Mouse (Mus musculus) forebrain, embryonic 14.5 days (tissue): ENCODE data around the gene Irx4. TPM values are rescaled to one million over a fixed set of nuclear protein-coding genes. Genes with fewer than 3 reads are reported as not detected.
A peak's percentile ranks its signal among the peaks of the same experiment; 100 is the strongest.

ENCODE experiments used
- ATAC-seq: fragments of 200-750 bp; cut with Nextera tagmentation; 2 replicates; pipeline ENCODE4 v1.8.0; 2017; ENCODE audit warnings: mild to moderate bottlenecking, moderate library complexity
- DNase-seq: peaks from one replicate; pipeline ENCODE4 v3.0.0-alpha.2; 2015; ENCODE audit warnings: low spot score
- H3K27ac ChIP-seq: fragments of 300-500 bp; sonication (generic); 2 replicates; pipeline ENCODE4 v1.5.1; 2014; ENCODE audit warnings: low read depth, mild to moderate bottlenecking, control low read depth, low read length, moderate library complexity
- H3K27me3 ChIP-seq: fragments of 300-500 bp; sonication (generic); replicated peaks from 2 replicates; pipeline ENCODE4 v1.6.1; 2014; ENCODE audit warnings: low read length, control low read depth, mixed read lengths; ENCODE audit not compliant: control insufficient read depth, insufficient read depth
- H3K36me3 ChIP-seq: fragments of 300-500 bp; sonication (generic); 2 replicates; pipeline ENCODE4 v1.6.1; 2014; ENCODE audit warnings: low read length, control low read depth; ENCODE audit not compliant: control insufficient read depth, insufficient read depth
- H3K4me1 ChIP-seq: fragments of 300-500 bp; sonication (generic); 2 replicates; pipeline ENCODE4 v1.6.1; 2014; ENCODE audit warnings: antibody characterized with exemption, low read length, control low read depth; ENCODE audit not compliant: control insufficient read depth, insufficient read depth
- H3K4me2 ChIP-seq: fragments of 300-500 bp; sonication (generic); 2 replicates; pipeline ENCODE4 v1.6.1; 2014; ENCODE audit warnings: mild to moderate bottlenecking, control low read depth, low read length
- H3K4me3 ChIP-seq: fragments of 300-500 bp; sonication (generic); 2 replicates; pipeline ENCODE4 v1.5.1; 2014; ENCODE audit warnings: low read depth, low read length, control low read depth
- H3K9ac ChIP-seq: fragments of 300-500 bp; sonication (generic); 2 replicates; pipeline ENCODE4 v1.6.1; 2014; ENCODE audit warnings: mild to moderate bottlenecking, low read length, control low read depth, moderate library complexity
- H3K9me3 ChIP-seq: fragments of 300-500 bp; sonication (generic); replicated peaks from 2 replicates; pipeline ENCODE4 v1.6.1; 2016; ENCODE audit warnings: low read length, control low read depth, mixed read lengths; ENCODE audit not compliant: control insufficient read depth
- WGBS: fragments of 180-500 bp; shearing (Covaris S2); extraction: QIAGEN DNeasy Blood & Tissue Kit; methylation state at CpG from one replicate; pipeline ENCODE4 v1.1.7; 2014; 5-methylcytosine and 5-hydroxymethylcytosine counted together
- polyA plus RNA-seq: library from polyadenylated mRNA; unstranded; fragments of >200 nt; fragmentation: Nextera tagmentation; extraction: Ambion mirVana; gene quantifications from 2 replicates; pipeline ENCODE4 v1.2.1, GENCODE M21; 2014

Irx4 gene
- polyA plus RNA-seq, 1 experiment from 2014 or later, result 0.06 TPM

DNA sequence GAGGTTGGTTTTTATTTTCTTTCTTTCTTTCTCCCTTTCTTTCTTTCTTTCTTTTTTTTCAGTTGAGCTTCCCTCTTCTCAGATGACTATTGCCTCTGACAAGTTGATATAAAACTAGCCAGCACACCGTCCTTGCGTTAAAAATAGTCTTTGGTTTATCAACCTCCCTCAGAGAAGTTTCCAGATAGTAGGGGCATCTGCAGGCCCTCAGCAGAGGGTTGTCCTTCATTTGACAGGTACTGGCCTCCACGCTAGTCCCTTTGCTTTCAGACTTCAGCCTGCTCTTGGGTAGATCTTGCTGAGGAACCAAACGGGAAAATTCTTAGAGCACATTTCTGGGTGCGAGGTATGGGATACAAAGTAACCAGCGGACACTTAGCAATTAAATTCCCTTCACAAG, 17.1 kb downstream of the Irx4 start:
- Histone ChIP-seq H3K27me3 (peaks cover 24% of the 10 kb centered on the region), H3K27ac (no peak overlapping the region), H3K36me3 (no peaks in the 10 kb centered on the region), H3K9ac (no peak overlapping the region), H3K4me3 (no peak overlapping the region), H3K4me2 (no peak overlapping the region), H3K9me3 (no peaks in the 10 kb centered on the region), H3K4me1 (no peaks in the 10 kb centered on the region)
- ATAC-seq, result no peak
- 86% methylated on average over 6 of the region's 6 CpGs for WGBS
- DNase-seq, result no peak

DNA sequence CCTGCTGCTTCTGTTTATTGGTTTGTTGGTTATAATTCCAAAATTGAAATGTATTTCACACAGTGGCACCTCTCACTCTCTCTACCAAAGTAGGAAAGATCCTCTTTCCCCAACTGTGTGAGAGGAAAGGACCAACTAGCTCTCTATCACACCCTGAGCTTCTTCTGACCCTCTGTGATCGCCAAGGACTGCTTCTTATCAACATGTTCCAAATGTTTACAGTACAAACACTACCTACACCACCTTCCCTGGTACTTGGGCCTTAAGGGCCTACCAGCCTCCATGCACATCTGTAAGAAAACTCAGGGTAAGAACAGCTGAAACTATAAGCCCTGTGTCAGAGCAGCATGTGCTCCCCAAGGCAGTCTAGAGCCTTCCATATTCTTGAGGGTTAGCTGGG, 17.5 kb downstream of the Irx4 start:
- Histone ChIP-seq H3K27ac (no peak overlapping the region), H3K36me3 (no peaks in the 10 kb centered on the region), H3K4me3 (no peak overlapping the region), H3K4me2 (no peak overlapping the region), H3K4me1 (no peaks in the 10 kb centered on the region), H3K9ac (no peak overlapping the region), H3K27me3 (peaks cover 20% of the 10 kb centered on the region), H3K9me3 (no peaks in the 10 kb centered on the region)
- ATAC-seq (no peak), DNase-seq (no peak)
- 77% methylated on average over 1 of the region's 1 CpGs for WGBS

DNA sequence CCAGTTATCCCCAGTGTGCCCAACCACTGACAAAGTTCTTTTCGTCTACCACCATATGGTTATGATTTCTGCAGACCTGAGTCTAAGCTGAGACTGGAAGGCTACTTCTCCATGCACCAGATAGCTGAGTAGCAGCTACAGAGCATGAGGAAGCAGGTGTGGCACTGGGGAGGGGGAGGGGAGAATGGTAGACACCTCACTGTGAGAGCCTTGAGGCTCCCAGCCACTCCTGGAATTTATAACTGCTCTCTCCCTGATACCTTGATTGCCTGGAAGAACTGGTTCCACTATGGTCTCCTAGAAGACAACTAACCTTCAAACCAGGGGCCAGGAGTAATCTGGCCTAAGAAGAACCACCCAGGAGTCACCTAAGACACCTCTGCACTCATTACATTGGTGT, 18.9 kb downstream of the Irx4 start:
- no peaks in the 10 kb centered on the region for H3K36me3 ChIP-seq
- H3K27ac ChIP-seq, result no peak overlapping the region
- 74% methylated on average over 1 of the region's 1 CpGs for WGBS
- H3K27me3 ChIP-seq, result peaks cover 6% of the 10 kb centered on the region
- H3K4me2 ChIP-seq, result no peak overlapping the region
- ATAC-seq, result no peak
- H3K9ac ChIP-seq, result no peak overlapping the region
- H3K4me1 ChIP-seq, result no peaks in the 10 kb centered on the region
- no peak for DNase-seq
- no peak overlapping the region for H3K4me3 ChIP-seq
- no peaks in the 10 kb centered on the region for H3K9me3 ChIP-seq

DNA sequence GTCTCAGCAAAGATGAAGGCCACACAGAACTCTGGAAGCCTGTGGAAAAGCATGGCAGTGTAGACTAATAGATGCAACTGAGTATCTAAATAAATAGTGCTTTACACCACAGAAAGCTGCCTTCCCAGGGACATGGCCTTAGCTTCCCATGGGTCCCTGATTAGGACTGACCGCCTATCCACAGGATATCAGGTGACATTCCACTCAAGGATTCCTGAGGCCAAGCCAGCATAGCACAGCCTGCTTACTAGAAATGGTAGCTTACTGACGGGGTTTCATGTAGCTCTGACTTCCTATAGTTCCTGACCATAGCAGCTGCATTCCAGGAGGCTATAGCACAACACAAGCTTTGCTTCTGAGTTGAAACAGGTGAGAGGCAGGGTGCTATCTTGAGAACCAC, 22.1 kb downstream of the Irx4 start:
- H3K9me3 ChIP-seq, result no peaks in the 10 kb centered on the region
- no peaks in the 10 kb centered on the region for H3K27me3 ChIP-seq
- H3K36me3 ChIP-seq, result no peaks in the 10 kb centered on the region
- H3K9ac ChIP-seq, result no peak overlapping the region
- no peak overlapping the region for H3K4me3 ChIP-seq
- no peak for ATAC-seq
- H3K4me1 ChIP-seq, result no peaks in the 10 kb centered on the region
- no peak for DNase-seq
- H3K27ac ChIP-seq, result no peak overlapping the region
- WGBS, result 81% methylated on average over 2 of the region's 2 CpGs
- no peak overlapping the region for H3K4me2 ChIP-seq

DNA sequence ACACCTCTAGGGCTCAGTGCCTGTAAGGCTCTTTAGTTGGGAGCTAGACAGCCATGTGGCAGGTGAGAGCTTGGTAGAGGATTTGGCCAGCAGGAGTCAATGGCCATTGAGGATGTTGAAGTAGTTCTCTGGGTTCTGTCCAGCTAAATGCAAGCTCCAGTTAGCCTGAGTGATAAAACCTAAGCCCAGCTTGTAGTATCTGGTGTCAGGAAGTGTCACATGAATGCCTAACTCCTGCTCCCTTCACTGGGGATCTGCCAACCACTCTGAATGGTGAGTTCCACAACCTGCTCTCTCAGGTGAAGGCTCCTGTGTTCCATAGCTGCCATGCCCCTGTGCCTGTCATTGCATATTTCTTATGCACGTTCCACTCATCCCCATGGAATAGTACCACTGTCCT, 23.3 kb downstream of the Irx4 start:
- no peaks in the 10 kb centered on the region for H3K4me1 ChIP-seq
- no peak overlapping the region for H3K4me3 ChIP-seq
- DNase-seq (no peak), ATAC-seq (no peak)
- no peak overlapping the region for H3K4me2 ChIP-seq
- no peak overlapping the region for H3K27ac ChIP-seq
- no peaks in the 10 kb centered on the region for H3K27me3 ChIP-seq
- H3K36me3 ChIP-seq, result no peaks in the 10 kb centered on the region
- H3K9me3 ChIP-seq, result no peaks in the 10 kb centered on the region
- H3K9ac ChIP-seq, result no peak overlapping the region
- WGBS, result 88% methylated on average over 1 of the region's 1 CpGs

DNA sequence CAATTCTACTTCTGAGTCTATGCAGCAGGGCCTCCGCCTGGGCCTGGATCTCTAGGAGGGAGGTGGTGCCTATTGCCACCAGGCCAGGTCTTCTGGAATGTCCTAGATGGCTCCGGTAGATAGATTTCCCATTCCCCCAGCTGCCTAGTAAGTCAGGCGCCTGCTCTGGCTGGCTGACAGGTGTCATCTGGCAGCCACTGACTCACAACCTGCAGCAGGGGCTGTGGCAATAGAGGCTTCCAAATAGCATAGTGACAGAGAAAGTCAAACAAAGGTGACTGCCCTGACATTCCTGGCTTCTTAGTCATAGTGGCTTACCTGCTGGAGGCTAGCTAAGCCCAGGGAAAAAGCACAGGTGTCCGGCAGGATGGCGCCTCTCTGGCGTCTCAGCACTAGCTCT, 29.9 kb downstream of the Irx4 start:
- Histone ChIP-seq H3K4me2 (no peak overlapping the region), H3K27ac (no peak overlapping the region), H3K4me1 (no peaks in the 10 kb centered on the region), H3K4me3 (no peak overlapping the region), H3K27me3 (no peaks in the 10 kb centered on the region), H3K36me3 (no peaks in the 10 kb centered on the region), H3K9me3 (no peaks in the 10 kb centered on the region), H3K9ac (no peak overlapping the region)
- DNase-seq, result no peak
- 87% methylated on average over 6 of the region's 6 CpGs for WGBS
- no peak for ATAC-seq

DNA sequence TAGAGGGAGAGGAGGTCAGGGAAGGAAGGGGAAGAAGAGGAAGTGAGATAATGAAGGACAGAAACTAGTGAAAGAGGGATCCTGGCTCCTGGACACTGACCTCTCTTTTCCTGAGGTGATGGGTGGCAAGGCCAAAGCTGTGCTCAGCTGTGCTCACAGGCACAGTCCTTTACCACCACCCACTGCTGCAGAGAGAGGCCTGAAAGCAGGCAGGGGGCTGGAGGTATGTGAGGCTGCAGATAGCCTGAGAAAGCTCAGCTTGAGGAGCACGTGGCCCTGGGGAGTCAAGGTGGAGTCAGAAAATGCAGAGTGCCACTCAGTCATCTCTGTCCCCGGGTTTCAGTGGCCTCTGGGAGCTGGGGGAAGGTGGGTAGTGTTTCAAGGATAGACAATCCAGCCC, 30.8 kb downstream of the Irx4 start:
- Histone ChIP-seq H3K9ac (no peak overlapping the region), H3K27ac (no peak overlapping the region), H3K36me3 (no peaks in the 10 kb centered on the region), H3K4me1 (no peaks in the 10 kb centered on the region), H3K4me2 (no peak overlapping the region), H3K27me3 (no peaks in the 10 kb centered on the region), H3K4me3 (no peak overlapping the region), H3K9me3 (no peaks in the 10 kb centered on the region)
- ATAC-seq, result no peak
- DNase-seq, result no peak
- WGBS, result 47% methylated on average over 2 of the region's 2 CpGs

DNA sequence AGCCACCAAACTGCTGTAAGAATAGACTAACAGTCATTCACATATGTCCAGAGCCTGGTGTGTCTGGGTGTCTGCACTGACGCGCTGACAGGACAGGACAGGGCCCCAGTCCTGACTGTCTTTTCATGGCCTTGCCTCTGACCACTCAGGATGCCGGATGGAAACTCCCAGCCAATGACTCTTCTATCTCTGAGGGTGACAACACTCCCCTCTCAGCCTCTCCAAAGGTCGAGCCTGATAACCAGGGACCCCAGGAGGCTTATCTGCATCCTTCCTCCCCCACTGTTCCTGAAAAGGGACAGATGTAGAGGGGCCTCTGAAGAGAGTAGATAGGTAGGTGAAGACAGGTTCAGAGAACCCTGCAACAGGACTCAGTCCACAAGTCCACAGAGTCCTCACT, 38.4 kb downstream of the Irx4 start:
- no peak for DNase-seq
- Histone ChIP-seq H3K4me3 (no peak overlapping the region), H3K9me3 (no peaks in the 10 kb centered on the region), H3K27ac (no peak overlapping the region), H3K4me2 (no peak overlapping the region), H3K4me1 (no peaks in the 10 kb centered on the region), H3K36me3 (no peaks in the 10 kb centered on the region), H3K27me3 (no peaks in the 10 kb centered on the region), H3K9ac (no peak overlapping the region)
- no peak for ATAC-seq
- WGBS, result 65% methylated on average over 4 of the region's 4 CpGs

DNA sequence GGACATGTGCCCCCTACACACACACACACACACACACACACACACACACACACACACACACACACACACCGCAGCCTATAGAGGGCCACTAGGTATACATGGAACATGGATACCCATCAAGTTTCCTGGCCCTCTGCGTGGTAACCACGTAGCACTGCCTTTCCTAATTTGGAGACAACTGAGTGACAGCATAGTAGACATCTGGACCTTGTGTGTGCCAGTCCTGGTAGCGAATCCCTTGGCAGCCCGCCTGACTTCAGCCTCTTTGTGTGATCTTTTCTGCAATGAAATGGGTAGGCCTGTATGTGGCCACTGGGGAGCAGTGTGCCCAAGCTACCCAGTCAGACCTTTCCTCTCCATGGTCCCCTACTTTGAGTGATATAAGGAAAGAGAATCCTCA, 39.0 kb downstream of the Irx4 start:
- H3K9me3 ChIP-seq, result no peaks in the 10 kb centered on the region
- H3K27me3 ChIP-seq, result no peaks in the 10 kb centered on the region
- no peak overlapping the region for H3K9ac ChIP-seq
- 81% methylated on average over 5 of the region's 5 CpGs for WGBS
- no peak overlapping the region for H3K4me2 ChIP-seq
- H3K27ac ChIP-seq, result no peak overlapping the region
- no peaks in the 10 kb centered on the region for H3K4me1 ChIP-seq
- DNase-seq (no peak), ATAC-seq (no peak)
- no peaks in the 10 kb centered on the region for H3K36me3 ChIP-seq
- H3K4me3 ChIP-seq, result no peak overlapping the region

DNA sequence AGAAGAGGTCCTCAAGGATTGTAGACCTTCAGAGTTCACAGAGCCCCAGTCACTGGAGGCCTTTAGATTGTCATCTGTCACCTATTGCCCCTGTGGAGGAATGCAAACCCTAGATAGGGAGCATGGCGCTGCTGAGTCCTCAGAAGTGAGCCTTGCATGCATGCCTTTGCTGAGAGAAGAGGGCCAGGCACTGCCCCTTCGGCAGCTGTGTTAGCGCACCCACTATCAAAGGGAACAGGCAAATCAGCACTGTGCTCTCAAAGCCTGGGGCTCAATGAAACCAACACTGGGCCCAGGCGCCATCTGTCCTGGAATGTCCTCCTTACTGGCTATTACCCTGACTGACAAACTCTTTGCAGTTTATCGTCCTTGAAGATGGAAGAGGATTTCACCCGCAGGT, 44.5 kb downstream of the Irx4 start:
- peaks cover 7% of the 10 kb centered on the region for H3K4me1 ChIP-seq
- peak; percentile 5 for DNase-seq
- H3K36me3 ChIP-seq, result no peaks in the 10 kb centered on the region
- H3K9ac ChIP-seq, result no peak overlapping the region
- 57% methylated on average over 6 of the region's 6 CpGs for whole genome bisulfite sequencing
- H3K27ac ChIP-seq, result no peak overlapping the region
- no peak overlapping the region for H3K4me3 ChIP-seq
- no peaks in the 10 kb centered on the region for H3K9me3 ChIP-seq
- H3K27me3 ChIP-seq, result no peaks in the 10 kb centered on the region
- ATAC-seq, result no peak
- H3K4me2 ChIP-seq, result no peak overlapping the region
